Mouse (Mus musculus): ENCODE measurements around the gene Rhebl1.

DNA sequence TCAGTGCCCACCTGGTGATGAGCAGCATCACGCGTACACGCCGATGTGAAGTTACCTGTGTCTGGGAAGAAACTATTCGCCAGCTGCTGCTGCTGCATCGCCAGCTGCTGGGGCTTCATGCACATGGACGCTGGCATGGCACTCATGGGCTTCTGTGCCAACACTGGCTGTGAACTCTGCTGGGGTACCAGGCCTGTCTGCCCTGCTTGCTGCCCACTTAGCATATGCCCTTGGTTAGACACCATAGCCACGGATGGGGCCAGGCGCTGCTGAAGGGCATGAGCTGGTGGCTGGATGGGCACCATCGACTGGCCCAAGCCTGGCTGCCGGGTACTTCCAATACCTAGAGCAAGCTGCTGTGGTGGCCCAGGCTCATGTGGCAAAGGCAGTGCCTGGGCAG, 45.2 kb downstream of the Rhebl1 start:
- no peak for TF ChIP-seq CTCF (IDR thresholded peaks at IDR 0.05; ENCODE audit: low read depth, low read length)
- TF ChIP-seq POLR2A (IDR thresholded peaks at IDR 0.05; ENCODE audit: extremely low read depth, insufficient read depth, low read length): no peak

Data from liver, adult 2 months (tissue).